Mouse (Mus musculus) bone marrow, adult 2 months (tissue): Measurements from ENCODE around the gene Retreg3. TPM values are rescaled to one million over a fixed set of nuclear protein-coding genes. Genes with fewer than 3 reads are reported as not detected.

ENCODE experiments used
- H3K27ac ChIP-seq: fragments of 200-500 bp; 2 replicates; pipeline ENCODE4 v1.5.1; 2012; ENCODE audit warnings: low read depth, mild to moderate bottlenecking, control low read depth, inconsistent platforms, low read length; ENCODE audit not compliant: control insufficient read depth, poor library complexity, insufficient read depth
- H3K4me1 ChIP-seq: fragments of 200-500 bp; 2 replicates; pipeline ENCODE4 v1.6.1; 2011; ENCODE audit warnings: low read length; ENCODE audit not compliant: control insufficient read depth, insufficient read depth
- H3K4me3 ChIP-seq: fragments of 200-500 bp; replicated peaks from 2 replicates; pipeline ENCODE3; 2011; ENCODE audit warnings: mild to moderate bottlenecking, low read depth, low read length, control low read depth; ENCODE audit not compliant: control insufficient read depth
- CTCF ChIP-seq: fragments of 200-500 bp; IDR thresholded peaks from 2 replicates; pipeline ENCODE4 v1.5.1; 2011; ENCODE audit warnings: low read length, control low read depth; ENCODE audit not compliant: control insufficient read depth, insufficient read depth
- POLR2A ChIP-seq: fragments of 200-500 bp; IDR thresholded peaks from 2 replicates; pipeline ENCODE4 v1.6.1; 2011; ENCODE audit warnings: low read depth, mild to moderate bottlenecking, control low read depth, low read length, borderline replicate concordance; ENCODE audit not compliant: control insufficient read depth
- WGBS: fragments of 180-500 bp; shearing (Covaris S2); methylation state at CpG from one replicate; pipeline ENCODE4 v1.1.7; 2018; 5-methylcytosine and 5-hydroxymethylcytosine counted together
- polyA plus RNA-seq: library from polyadenylated mRNA; stranded (reverse); fragments of >200 nt; gene quantifications from 2 replicates; pipeline ENCODE4 v1.2.4, GENCODE M21; 2011; ENCODE audit warnings: low replicate concordance; ENCODE audit not compliant: missing spikeins, insufficient read depth, insufficient read length

Retreg3 gene
- polyA plus RNA-seq, 1 experiment, result 49.4 TPM

GRCm38 (mm10) chr11:101142215-101142967 lies 22.7 kb upstream of the Retreg3 start:
- Histone ChIP-seq H3K27ac (no peak overlapping the region), H3K4me1 (no peaks in the 10 kb centered on the region; the same call in 1 of the 2 replicates), H3K4me3 (no peak overlapping the region)
- 87% methylated on average over 10 of the region's 10 CpGs for WGBS
- TF ChIP-seq POLR2A (no peak), CTCF (no peak)

DNA sequence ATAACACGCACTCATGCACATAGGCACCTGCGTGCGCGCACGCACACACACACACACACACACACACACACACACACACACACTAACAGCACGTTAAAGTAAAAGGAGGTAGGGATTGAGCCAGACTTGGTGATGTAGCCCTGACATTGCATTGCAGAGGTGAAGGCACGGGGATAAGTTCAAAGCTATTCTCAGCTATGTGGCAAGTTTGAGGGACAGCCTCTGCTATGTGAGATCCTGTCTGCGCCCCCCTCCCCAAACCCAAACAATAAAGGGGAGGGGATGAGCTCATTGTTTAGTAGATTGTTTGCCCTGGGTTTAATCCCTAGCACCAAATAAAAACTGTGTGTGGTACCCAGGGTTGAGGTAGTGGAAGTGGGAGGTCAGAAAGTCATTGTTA lies 21.4 kb upstream of the Retreg3 start:
- Histone ChIP-seq H3K27ac (no peak overlapping the region), H3K4me1 (no peaks in the 10 kb centered on the region; the same call in 1 of the 2 replicates), H3K4me3 (no peak overlapping the region)
- TF ChIP-seq POLR2A (no peak), CTCF (no peak)
- 84% methylated on average over 8 of the region's 8 CpGs for WGBS

GRCm38 (mm10) chr11:101140164-101140819 lies 20.6 kb upstream of the Retreg3 start:
- H3K4me3 ChIP-seq, result no peak overlapping the region
- no peak overlapping the region for H3K27ac ChIP-seq
- 61% methylated on average over 27 of the region's 27 CpGs for WGBS
- no peak for TF ChIP-seq CTCF
- TF ChIP-seq POLR2A, result no peak
- H3K4me1 ChIP-seq, result no peaks in the 10 kb centered on the region; the same call in 1 of the 2 replicates

GRCm38 (mm10) chr11:101138536-101139181 lies 19.0 kb upstream of the Retreg3 start:
- Histone ChIP-seq H3K4me3 (no peak overlapping the region), H3K27ac (no peak overlapping the region), H3K4me1 (no peaks in the 10 kb centered on the region)
- TF ChIP-seq POLR2A (no peak), CTCF (no peak)
- WGBS, result 27% methylated on average over 15 of the region's 15 CpGs

DNA sequence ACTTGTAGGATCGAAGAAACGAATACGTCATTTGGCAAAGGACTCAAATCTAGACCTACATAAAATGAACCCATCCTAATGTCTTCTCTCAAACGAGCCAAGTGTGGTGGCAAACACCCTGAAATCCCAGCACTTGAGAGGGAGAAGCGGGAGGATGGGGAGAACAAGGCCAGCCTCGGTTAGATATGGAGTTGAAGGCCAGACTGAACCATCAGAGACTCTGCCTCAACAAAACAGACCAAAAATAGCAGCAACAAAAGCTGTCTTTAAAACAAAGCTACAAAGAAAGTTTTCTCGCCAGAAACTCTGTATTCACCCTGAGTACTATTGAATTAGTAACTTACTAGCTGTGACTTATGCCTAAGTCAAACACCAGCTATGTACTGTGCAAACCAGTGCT lies 17.3 kb upstream of the Retreg3 start:
- whole genome bisulfite sequencing, result 76% methylated on average over 7 of the region's 7 CpGs

DNA sequence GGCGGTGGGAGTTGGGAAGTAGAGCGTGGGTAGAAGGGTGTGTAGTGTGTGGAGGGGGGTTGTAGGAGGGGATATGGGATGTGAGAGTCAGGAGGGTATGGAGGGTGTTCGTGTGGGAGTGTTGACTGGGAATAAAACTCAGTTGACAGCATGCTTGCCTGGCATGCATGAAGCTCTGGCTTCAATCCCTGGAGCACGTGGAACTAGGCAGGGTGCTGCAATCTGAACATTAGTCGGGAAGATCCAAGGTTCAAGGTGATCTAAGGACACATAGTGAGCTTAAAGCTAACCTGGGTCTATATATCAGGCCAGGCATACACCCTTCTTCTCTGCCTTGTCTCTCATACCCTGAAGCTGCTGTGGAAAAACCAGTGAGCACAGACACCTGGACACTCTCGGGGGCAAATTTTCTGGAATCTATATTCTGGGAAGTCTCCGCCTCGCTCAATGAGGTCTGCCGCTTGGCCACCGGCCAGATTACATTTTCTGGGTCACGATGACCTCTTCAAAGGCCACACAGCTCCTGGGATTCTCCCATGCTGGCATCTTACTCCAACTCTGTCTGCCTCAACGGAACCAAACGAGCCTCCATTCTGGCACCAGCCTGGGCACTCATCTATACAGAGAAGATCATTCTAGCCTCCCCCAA lies 14.6 kb upstream of the Retreg3 start:
- Histone ChIP-seq H3K4me3 (no peak overlapping the region), H3K4me1 (no peaks in the 10 kb centered on the region), H3K27ac (no peak overlapping the region)
- WGBS, result 79% methylated on average over 13 of the region's 13 CpGs
- TF ChIP-seq POLR2A, result no peak
- TF ChIP-seq CTCF, result no peak

More for the DNA sequence above, 17.3 kb upstream of the Retreg3 start:
- TF ChIP-seq POLR2A (no peak), CTCF (no peak)
- Histone ChIP-seq H3K4me3 (no peak overlapping the region), H3K27ac (no peak overlapping the region), H3K4me1 (no peaks in the 10 kb centered on the region)

DNA sequence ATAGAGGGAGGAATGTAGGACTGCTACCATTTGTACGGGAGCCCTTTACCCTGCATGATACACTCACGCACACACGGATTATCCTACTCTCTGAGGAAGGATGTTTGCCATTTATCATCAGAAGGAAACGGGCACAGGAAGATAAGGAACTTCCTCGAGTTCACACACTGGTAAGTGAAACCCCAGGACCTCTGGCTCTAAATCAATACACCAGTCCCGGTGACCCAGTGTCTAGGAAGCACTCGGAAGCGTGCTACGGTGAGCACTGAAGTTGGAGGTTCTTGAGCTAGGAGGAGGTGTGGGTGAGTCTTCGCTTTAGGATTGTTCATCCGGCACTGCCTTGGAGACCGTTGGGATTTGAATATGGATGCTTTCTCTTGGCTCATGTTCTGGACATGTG lies 13.3 kb upstream of the Retreg3 start:
- Histone ChIP-seq H3K27ac (no peak overlapping the region), H3K4me3 (no peak overlapping the region), H3K4me1 (no peaks in the 10 kb centered on the region)
- 32% methylated on average over 12 of the region's 12 CpGs for WGBS
- TF ChIP-seq CTCF (no peak), POLR2A (no peak)

DNA sequence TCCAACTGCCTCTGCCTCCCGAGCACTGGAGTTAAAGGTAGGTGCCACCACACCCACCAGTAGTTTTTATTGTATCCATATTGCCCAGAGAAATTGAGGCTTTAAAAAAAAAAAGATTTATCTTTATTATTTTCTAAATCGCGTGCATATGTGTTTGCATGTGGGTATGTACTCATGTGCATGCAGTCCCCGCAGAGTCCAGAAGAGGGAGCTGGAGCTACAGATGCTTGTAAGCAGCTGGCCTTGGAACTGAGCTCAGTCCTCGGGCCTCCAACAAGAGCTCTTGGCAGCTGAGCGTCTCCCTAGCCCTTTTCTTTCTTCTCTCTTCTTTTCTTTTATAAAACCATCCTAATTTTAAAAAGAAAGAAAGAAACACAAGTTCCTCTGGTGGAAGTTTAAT lies 12.0 kb upstream of the Retreg3 start:
- Histone ChIP-seq H3K4me3 (no peak overlapping the region), H3K27ac (no peak overlapping the region), H3K4me1 (no peaks in the 10 kb centered on the region)
- TF ChIP-seq POLR2A, result no peak
- peak; percentile 45 for TF ChIP-seq CTCF
- WGBS, result 87% methylated on average over 6 of the region's 6 CpGs
